Mouse (Mus musculus): ENCODE data around the gene Sptbn1. TPM values are rescaled to one million over a fixed set of nuclear protein-coding genes. Genes with fewer than 3 reads are reported as not detected.

Sptbn1 gene
- polyA plus RNA-seq, 1 experiment from 2014 or later: 136 TPM

DNA sequence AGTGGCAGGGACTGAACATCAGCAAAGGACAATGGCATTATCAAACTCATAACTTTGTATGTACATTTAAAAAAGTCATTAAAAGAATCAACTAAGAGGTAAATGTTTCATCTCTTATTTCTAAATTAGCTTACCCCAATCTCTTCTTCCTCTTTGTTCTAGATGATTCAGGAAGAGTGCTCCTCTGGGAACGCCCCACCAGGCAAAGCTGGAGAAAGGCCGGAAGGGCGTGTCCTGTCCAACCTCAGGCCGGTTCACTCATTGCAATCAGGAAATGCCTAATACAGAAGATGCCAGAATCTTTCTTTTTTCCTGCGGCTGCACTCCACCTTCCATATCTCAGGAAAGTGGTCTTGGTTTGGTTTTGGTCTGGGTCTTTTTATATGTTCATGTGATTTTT, 11.3 kb upstream of the Sptbn1 start:
- 79% methylated on average over 5 of the region's 5 CpGs for WGBS
- H3K9ac ChIP-seq (ENCODE audit: low read depth, low read length): no peak overlapping the region
- ATAC-seq (ENCODE audit: low read depth) (no peak), DNase-seq (ENCODE audit: low spot score) (no peak)
- H3K9me3 ChIP-seq (ENCODE audit: control insufficient read depth, low read length): no peaks in the 10 kb centered on the region
- no peak overlapping the region for H3K4me3 ChIP-seq (ENCODE audit: low read depth, low read length)
- H3K36me3 ChIP-seq (ENCODE audit: control insufficient read depth, insufficient read depth, low read length): no peaks in the 10 kb centered on the region
- no peak overlapping the region for H3K27ac ChIP-seq (replicated peaks; ENCODE audit: low read depth, low read length)
- no peaks in the 10 kb centered on the region for H3K4me1 ChIP-seq (ENCODE audit: control insufficient read depth, insufficient read depth, low read length)
- no peaks in the 10 kb centered on the region for H3K27me3 ChIP-seq (replicated peaks; ENCODE audit: control insufficient read depth, insufficient read depth, low read length)
- H3K4me2 ChIP-seq (ENCODE audit: low read depth, low read length): no peak overlapping the region

GRCm38 (mm10) chr11:30275436-30276031, 7.6 kb upstream of the Sptbn1 start:
- no peak; the same call in 1 of the 2 replicates for ATAC-seq (ENCODE audit: low read depth)
- Histone ChIP-seq H3K9ac (ENCODE audit: low read depth, low read length) (no peak overlapping the region), H3K27ac (replicated peaks; ENCODE audit: low read depth, low read length) (no peak overlapping the region)

DNA sequence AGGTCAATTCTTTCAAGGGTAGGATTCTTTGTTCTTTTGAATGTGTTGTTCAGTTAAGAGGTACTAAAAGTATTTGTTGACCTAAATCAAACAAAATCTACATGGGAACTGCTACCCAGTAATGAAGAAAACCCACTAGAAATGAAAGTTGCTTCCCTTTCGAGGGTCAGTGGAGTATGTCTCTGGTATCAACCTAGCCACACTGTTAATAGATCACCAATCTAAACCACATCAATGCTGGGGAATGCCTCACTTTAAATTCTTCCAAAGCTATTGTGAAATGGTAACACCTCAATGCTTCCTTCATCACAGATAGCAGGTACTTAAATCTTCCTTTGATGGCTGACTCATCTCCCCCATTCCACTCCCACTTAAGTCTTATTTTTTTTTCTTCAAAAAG, 1.5 kb upstream of the Sptbn1 start:
- H3K27ac ChIP-seq (replicated peaks; ENCODE audit: low read depth, low read length): no peak overlapping the region
- no peaks in the 10 kb centered on the region for H3K36me3 ChIP-seq (ENCODE audit: control insufficient read depth, insufficient read depth, low read length)
- no peaks in the 10 kb centered on the region; the same call in 1 of the 2 replicates for H3K27me3 ChIP-seq (replicated peaks; ENCODE audit: control insufficient read depth, insufficient read depth, low read length)
- WGBS: 93% methylated on average over 1 of the region's 1 CpGs
- peaks cover 15% of the 10 kb centered on the region for H3K4me1 ChIP-seq (ENCODE audit: control insufficient read depth, insufficient read depth, low read length)
- ATAC-seq (ENCODE audit: low read depth) (no peak), DNase-seq (ENCODE audit: low spot score) (no peak)
- no peaks in the 10 kb centered on the region for H3K9me3 ChIP-seq (ENCODE audit: control insufficient read depth, low read length)
- H3K4me3 ChIP-seq (ENCODE audit: low read depth, low read length): no peak overlapping the region
- H3K9ac ChIP-seq (ENCODE audit: low read depth, low read length): no peak overlapping the region
- no peak overlapping the region for H3K4me2 ChIP-seq (ENCODE audit: low read depth, low read length)

More at GRCm38 (mm10) chr11:30275436-30276031, 7.6 kb upstream of the Sptbn1 start:
- Histone ChIP-seq H3K27me3 (replicated peaks; ENCODE audit: control insufficient read depth, insufficient read depth, low read length) (no peaks in the 10 kb centered on the region), H3K36me3 (ENCODE audit: control insufficient read depth, insufficient read depth, low read length) (no peaks in the 10 kb centered on the region), H3K4me2 (ENCODE audit: low read depth, low read length) (no peak overlapping the region), H3K4me1 (ENCODE audit: control insufficient read depth, insufficient read depth, low read length) (no peaks in the 10 kb centered on the region), H3K4me3 (ENCODE audit: low read depth, low read length) (no peak overlapping the region), H3K9me3 (ENCODE audit: control insufficient read depth, low read length) (no peaks in the 10 kb centered on the region)
- DNase-seq (ENCODE audit: low spot score): no peak
- 45% methylated on average over 3 of the region's 3 CpGs for WGBS

GRCm38 (mm10) chr11:30268648-30269375, 837 bp upstream of the Sptbn1 start:
- 0 out of 2 replicates have a peak, but pooled peaks have one; percentile 1 for ATAC-seq (ENCODE audit: low read depth)
- Histone ChIP-seq H3K9me3 (ENCODE audit: control insufficient read depth, low read length) (no peaks in the 10 kb centered on the region), H3K27me3 (replicated peaks; ENCODE audit: control insufficient read depth, insufficient read depth, low read length) (no peaks in the 10 kb centered on the region; the same call in 1 of the 2 replicates), H3K9ac (ENCODE audit: low read depth, low read length) (peak overlapping the region; percentile 94), H3K4me2 (ENCODE audit: low read depth, low read length) (peak overlapping the region; percentile 78), H3K4me1 (ENCODE audit: control insufficient read depth, insufficient read depth, low read length) (peaks cover 15% of the 10 kb centered on the region), H3K27ac (replicated peaks; ENCODE audit: low read depth, low read length) (peak overlapping the region; percentile 75), H3K36me3 (ENCODE audit: control insufficient read depth, insufficient read depth, low read length) (no peaks in the 10 kb centered on the region), H3K4me3 (ENCODE audit: low read depth, low read length) (peak overlapping the region; percentile 88)
- WGBS: 4% methylated on average over 15 of the region's 15 CpGs
- peak; percentile 44 for DNase-seq (ENCODE audit: low spot score)

DNA sequence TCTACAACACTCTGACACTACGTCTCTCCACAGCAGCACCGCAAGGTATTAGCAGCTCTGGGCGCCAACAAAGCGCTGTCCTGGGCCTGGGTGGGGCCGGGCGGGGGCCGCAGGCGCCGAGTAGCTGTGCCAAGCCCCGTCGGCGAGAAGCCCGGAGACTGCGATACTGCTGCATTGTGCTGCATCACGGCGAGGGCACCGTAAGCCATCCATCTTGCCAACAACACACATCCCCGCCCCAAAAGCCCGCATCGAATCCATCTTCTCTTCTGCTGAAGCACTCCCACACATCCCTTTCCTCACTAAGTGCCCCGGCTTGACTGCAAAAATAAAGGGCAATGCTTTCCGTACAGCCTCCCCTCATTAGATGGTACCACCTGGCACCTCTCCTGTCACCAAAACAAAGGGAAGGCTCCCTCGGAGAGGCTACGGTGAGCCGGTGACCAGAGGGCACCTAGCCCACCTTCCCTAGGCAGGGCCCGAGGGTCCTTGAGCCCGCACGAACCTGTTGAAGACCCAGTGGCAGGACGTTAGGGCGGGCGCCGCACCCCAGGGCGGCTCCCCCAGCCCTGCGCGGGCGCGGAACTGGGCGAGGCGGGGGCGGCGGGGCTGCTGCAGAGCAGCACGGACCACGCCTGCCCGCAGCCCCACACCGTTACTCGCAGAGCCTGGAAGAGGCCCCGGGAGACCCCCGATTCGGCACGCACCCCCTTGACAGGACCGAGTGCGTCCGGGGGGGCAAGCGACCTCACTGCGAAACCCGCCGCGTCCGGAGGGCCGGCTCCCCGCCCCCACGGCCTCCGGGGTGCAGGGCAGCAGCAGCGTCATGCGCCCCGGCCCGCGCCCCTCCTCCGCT, 711 bp downstream of the Sptbn1 start:
- peak overlapping the region; percentile 94 for H3K9ac ChIP-seq (ENCODE audit: low read depth, low read length)

GRCm38 (mm10) chr11:30266691-30267035, 1.3 kb downstream of the Sptbn1 start:
- peaks cover 15% of the 10 kb centered on the region for H3K4me1 ChIP-seq (ENCODE audit: control insufficient read depth, insufficient read depth, low read length)
- ATAC-seq (ENCODE audit: low read depth): no peak
- H3K9ac ChIP-seq (ENCODE audit: low read depth, low read length): peak overlapping the region; percentile 94
- H3K9me3 ChIP-seq (ENCODE audit: control insufficient read depth, low read length): no peaks in the 10 kb centered on the region
- DNase-seq (ENCODE audit: low spot score): no peak
- no peaks in the 10 kb centered on the region; the same call in 1 of the 2 replicates for H3K27me3 ChIP-seq (replicated peaks; ENCODE audit: control insufficient read depth, insufficient read depth, low read length)
- H3K4me3 ChIP-seq (ENCODE audit: low read depth, low read length): peak overlapping the region; percentile 88
- H3K27ac ChIP-seq (replicated peaks; ENCODE audit: low read depth, low read length): peak overlapping the region; percentile 95; the same call in 1 of the 2 replicates
- WGBS: under 1% methylated on average over 7 of the region's 7 CpGs
- no peaks in the 10 kb centered on the region for H3K36me3 ChIP-seq (ENCODE audit: control insufficient read depth, insufficient read depth, low read length)
- H3K4me2 ChIP-seq (ENCODE audit: low read depth, low read length): peak overlapping the region; percentile 78

More for the DNA sequence above, 711 bp downstream of the Sptbn1 start:
- WGBS: 0% methylated on average over 28 of the region's 69 CpGs
- Histone ChIP-seq H3K9me3 (ENCODE audit: control insufficient read depth, low read length) (no peaks in the 10 kb centered on the region), H3K27me3 (replicated peaks; ENCODE audit: control insufficient read depth, insufficient read depth, low read length) (no peaks in the 10 kb centered on the region; the same call in 1 of the 2 replicates), H3K4me2 (ENCODE audit: low read depth, low read length) (peak overlapping the region; percentile 78), H3K4me3 (ENCODE audit: low read depth, low read length) (peak overlapping the region; percentile 88), H3K36me3 (ENCODE audit: control insufficient read depth, insufficient read depth, low read length) (no peaks in the 10 kb centered on the region), H3K27ac (replicated peaks; ENCODE audit: low read depth, low read length) (peak overlapping the region; percentile 95), H3K4me1 (ENCODE audit: control insufficient read depth, insufficient read depth, low read length) (peaks cover 15% of the 10 kb centered on the region)
- ATAC-seq (ENCODE audit: low read depth): peak; percentile 67
- peak; percentile 45 for DNase-seq (ENCODE audit: low spot score)

GRCm38 (mm10) chr11:30265666-30266065, 2.3 kb downstream of the Sptbn1 start:
- Histone ChIP-seq H3K4me3 (ENCODE audit: low read depth, low read length) (peak overlapping the region; percentile 88), H3K27me3 (replicated peaks; ENCODE audit: control insufficient read depth, insufficient read depth, low read length) (no peaks in the 10 kb centered on the region; the same call in 1 of the 2 replicates), H3K36me3 (ENCODE audit: control insufficient read depth, insufficient read depth, low read length) (no peaks in the 10 kb centered on the region), H3K4me1 (ENCODE audit: control insufficient read depth, insufficient read depth, low read length) (peaks cover 15% of the 10 kb centered on the region), H3K27ac (replicated peaks; ENCODE audit: low read depth, low read length) (no peak overlapping the region), H3K4me2 (ENCODE audit: low read depth, low read length) (peak overlapping the region; percentile 45), H3K9me3 (ENCODE audit: control insufficient read depth, low read length) (no peaks in the 10 kb centered on the region), H3K9ac (ENCODE audit: low read depth, low read length) (0 out of 2 replicates have a peak overlapping the region, but pooled peaks have one; percentile 1)
- ATAC-seq (ENCODE audit: low read depth) (no peak), DNase-seq (ENCODE audit: low spot score) (no peak)
- WGBS: 75% methylated on average over 2 of the region's 2 CpGs

DNA sequence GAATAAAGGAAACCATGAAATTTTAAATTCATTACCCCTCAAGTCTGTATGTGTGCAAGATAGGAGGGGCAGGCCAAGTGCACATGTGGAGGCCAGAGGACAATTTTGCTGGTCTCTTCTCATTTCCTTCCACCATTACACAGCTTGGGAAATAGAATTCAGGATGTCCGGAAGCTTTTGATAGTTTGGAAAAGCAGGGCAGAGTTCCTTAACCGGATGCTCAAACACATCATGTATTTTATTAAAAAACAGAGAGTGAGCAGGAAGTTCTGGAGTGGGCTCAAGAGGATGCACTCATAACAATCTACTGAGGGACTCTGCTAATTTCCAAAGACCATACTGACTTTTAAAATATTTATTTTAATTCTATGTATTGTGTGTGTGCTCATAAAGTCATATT, 4.3 kb downstream of the Sptbn1 start:
- Histone ChIP-seq H3K36me3 (ENCODE audit: control insufficient read depth, insufficient read depth, low read length) (no peaks in the 10 kb centered on the region), H3K4me3 (ENCODE audit: low read depth, low read length) (no peak overlapping the region), H3K27ac (replicated peaks; ENCODE audit: low read depth, low read length) (no peak overlapping the region), H3K27me3 (replicated peaks; ENCODE audit: control insufficient read depth, insufficient read depth, low read length) (no peaks in the 10 kb centered on the region), H3K9ac (ENCODE audit: low read depth, low read length) (no peak overlapping the region), H3K4me2 (ENCODE audit: low read depth, low read length) (no peak overlapping the region), H3K9me3 (ENCODE audit: control insufficient read depth, low read length) (no peaks in the 10 kb centered on the region), H3K4me1 (ENCODE audit: control insufficient read depth, insufficient read depth, low read length) (peaks cover 11% of the 10 kb centered on the region)
- WGBS: 59% methylated on average over 2 of the region's 2 CpGs
- ATAC-seq (ENCODE audit: low read depth): no peak
- no peak for DNase-seq (ENCODE audit: low spot score)
